Mouse (Mus musculus) heart, adult 2 months (tissue): ENCODE data around the gene Ghr. TPM values are rescaled to one million over a fixed set of nuclear protein-coding genes. Genes with fewer than 3 reads are reported as not detected.

Experiments used
- DNase-seq, 2 experiments: peaks; one replicate each; pipeline ENCODE4 v3.0.0; 2021
- H3K27ac ChIP-seq: fragments of 200-600 bp; 2 replicates; pipeline ENCODE4 v1.8.1; 2022
- H3K27me3 ChIP-seq: fragments of 200-500 bp; 2 replicates; pipeline ENCODE4 v1.6.1; 2012; ENCODE audit warnings: mild to moderate bottlenecking, low read length, inconsistent platforms, mixed read lengths; ENCODE audit not compliant: control insufficient read depth, insufficient read depth
- H3K36me3 ChIP-seq: fragments of 200-500 bp; 2 replicates; pipeline ENCODE4 v1.6.1; 2012; ENCODE audit warnings: low read length, inconsistent platforms; ENCODE audit not compliant: control insufficient read depth, insufficient read depth
- H3K4me1 ChIP-seq: fragments of 200-500 bp; 2 replicates; pipeline ENCODE4 v1.6.1; 2011; ENCODE audit warnings: low read length; ENCODE audit not compliant: control insufficient read depth, insufficient read depth
- H3K4me3 ChIP-seq: fragments of 200-600 bp; 2 replicates; pipeline ENCODE4 v1.8.1; 2022
- H3K79me2 ChIP-seq: fragments of 200-500 bp; replicated peaks from 2 replicates; pipeline ENCODE4 v1.6.1; 2012; ENCODE audit warnings: mild to moderate bottlenecking, inconsistent platforms, low read length, moderate library complexity, mixed read lengths; ENCODE audit not compliant: control insufficient read depth, insufficient read depth
- H3K9ac ChIP-seq: fragments of 200-500 bp; 2 replicates; pipeline ENCODE4 v1.6.1; 2012; ENCODE audit warnings: low read depth, mild to moderate bottlenecking, control low read depth, inconsistent platforms, low read length, mixed read lengths
- CTCF ChIP-seq: fragments of 200-600 bp; IDR thresholded peaks from 2 replicates; pipeline ENCODE4 v1.8.1; 2022; ENCODE audit warnings: antibody characterized with exemption, mild to moderate bottlenecking, moderate library complexity
- EP300 ChIP-seq: fragments of 200-500 bp; IDR thresholded peaks from 2 replicates; pipeline ENCODE4 v1.6.1; 2011; ENCODE audit warnings: low read depth, low read length, control low read depth; ENCODE audit not compliant: insufficient read depth
- POLR2A ChIP-seq: fragments of 200-500 bp; IDR thresholded peaks from 2 replicates; pipeline ENCODE4 v1.6.1; 2011; ENCODE audit warnings: mild to moderate bottlenecking, low read depth, low read length, control low read depth; ENCODE audit not compliant: insufficient read depth
- WGBS: fragments of 180-500 bp; shearing (Covaris S2); methylation state at CpG from one replicate; pipeline ENCODE4 v1.1.7; 2018; 5-methylcytosine and 5-hydroxymethylcytosine counted together
- intact Hi-C: fragments of 180-260 bp; cut with DNase I; formaldehyde crosslinking; loops from one replicate; pipeline ENCODE4 v1.15.1; 2025
- polyA plus RNA-seq: library from polyadenylated mRNA; depleted of rRNA; stranded (reverse); fragments of >200 nt; gene quantifications from 2 replicates; pipeline ENCODE4 v1.2.3, GENCODE M21; 2012
- total RNA-seq, 2 experiments: library from RNA; stranded (reverse); gene quantifications; 2 replicates each; pipeline ENCODE4 v1.2.3; 2021

Gene Ghr
- total and polyA plus RNA-seq, 3 experiments = 46.1 to 161 (median 160) TPM

DNA sequence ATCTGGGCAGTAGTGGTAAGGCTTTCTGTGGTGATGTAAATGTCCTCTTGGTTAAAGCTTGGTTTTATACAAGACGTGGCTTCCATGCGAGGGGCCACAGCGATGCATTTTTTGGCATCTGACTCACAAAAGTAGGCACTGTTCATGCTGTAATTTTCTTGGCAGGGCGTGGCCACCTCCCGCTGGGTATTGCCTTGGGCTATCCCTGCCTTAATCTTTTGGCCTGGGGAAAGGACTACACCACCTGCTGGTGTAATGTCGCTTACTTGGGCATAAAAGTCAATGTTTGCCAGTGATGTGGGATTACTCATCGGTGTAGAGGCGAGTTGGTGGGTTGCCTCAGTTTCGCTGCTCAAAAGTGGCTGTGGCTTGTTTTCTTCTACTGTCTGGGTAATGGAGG lies 263.4 kb downstream of the Ghr start:
- no peaks in the 10 kb centered on the region for H3K4me1 ChIP-seq
- no peaks in the 10 kb centered on the region; the same call in 1 of the 2 replicates for H3K36me3 ChIP-seq
- H3K9ac ChIP-seq = no peak overlapping the region
- 92% methylated on average over 9 of the region's 9 CpGs for WGBS
- no peaks in the 10 kb centered on the region for H3K79me2 ChIP-seq
- intact Hi-C loops = no loop called here
- TF ChIP-seq CTCF = no peak
- TF ChIP-seq EP300 = no peak
- TF ChIP-seq POLR2A = no peak
- no peak overlapping the region for H3K27ac ChIP-seq
- no peak overlapping the region for H3K4me3 ChIP-seq
- H3K27me3 ChIP-seq = no peaks in the 10 kb centered on the region
- DNase-seq = no peak

DNA sequence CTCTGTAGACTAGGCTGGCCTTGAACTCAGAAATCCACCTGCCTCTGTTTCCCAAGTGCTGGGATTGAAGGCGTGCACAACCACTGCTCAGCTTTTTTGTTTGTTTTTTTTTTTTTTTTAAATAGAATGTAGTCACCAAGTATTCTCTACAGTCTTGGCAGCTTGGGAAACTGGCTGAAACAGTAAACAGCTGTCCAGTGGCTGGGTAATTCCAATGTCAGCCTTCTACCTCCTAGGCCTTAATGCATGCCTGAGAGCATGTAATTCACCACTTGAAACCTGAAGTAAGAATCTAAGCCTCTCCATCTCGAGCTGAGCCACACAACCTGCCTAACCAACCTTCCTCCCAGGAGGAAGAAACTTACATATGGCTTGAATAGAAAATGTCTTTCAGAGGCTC lies 266.7 kb downstream of the Ghr start:
- no peak overlapping the region for H3K9ac ChIP-seq
- H3K4me3 ChIP-seq = no peak overlapping the region
- H3K4me1 ChIP-seq = no peaks in the 10 kb centered on the region
- no peaks in the 10 kb centered on the region for H3K79me2 ChIP-seq
- no peak overlapping the region for H3K27ac ChIP-seq
- TF ChIP-seq POLR2A = no peak
- no peak for TF ChIP-seq EP300
- no peak for TF ChIP-seq CTCF
- peaks cover 3% of the 10 kb centered on the region; the same call in 1 of the 2 replicates for H3K36me3 ChIP-seq
- WGBS = 79% methylated on average over 2 of the region's 2 CpGs
- no peak for DNase-seq
- no peaks in the 10 kb centered on the region for H3K27me3 ChIP-seq
- intact Hi-C loops = no loop called here

DNA sequence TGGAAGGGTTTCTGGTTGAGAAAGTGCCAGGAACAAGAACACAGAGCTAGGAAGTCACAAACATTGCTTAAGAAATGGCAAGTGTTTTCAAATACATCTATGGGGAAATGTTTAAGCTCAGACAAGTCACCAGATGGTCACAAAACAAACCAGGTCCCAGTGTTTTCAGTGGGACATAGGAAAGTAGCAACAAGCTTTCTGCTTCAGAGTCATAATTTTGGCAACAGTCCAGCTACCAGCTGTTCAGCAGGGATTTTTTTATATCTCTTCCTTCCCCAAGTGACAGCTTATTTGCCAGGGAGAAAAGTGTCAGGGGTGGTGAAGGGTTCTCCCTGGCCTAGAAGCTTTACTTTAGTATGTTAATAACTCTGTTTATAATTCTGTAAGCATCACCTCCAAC lies 270.4 kb downstream of the Ghr start:
- Histone ChIP-seq H3K9ac (no peak overlapping the region), H3K27ac (no peak overlapping the region), H3K27me3 (no peaks in the 10 kb centered on the region), H3K4me1 (no peaks in the 10 kb centered on the region), H3K36me3 (peaks cover 3% of the 10 kb centered on the region; the same call in 1 of the 2 replicates), H3K79me2 (no peaks in the 10 kb centered on the region), H3K4me3 (no peak overlapping the region)
- TF ChIP-seq POLR2A = no peak
- intact Hi-C loops = no loop called here
- DNase-seq = no peak

DNA sequence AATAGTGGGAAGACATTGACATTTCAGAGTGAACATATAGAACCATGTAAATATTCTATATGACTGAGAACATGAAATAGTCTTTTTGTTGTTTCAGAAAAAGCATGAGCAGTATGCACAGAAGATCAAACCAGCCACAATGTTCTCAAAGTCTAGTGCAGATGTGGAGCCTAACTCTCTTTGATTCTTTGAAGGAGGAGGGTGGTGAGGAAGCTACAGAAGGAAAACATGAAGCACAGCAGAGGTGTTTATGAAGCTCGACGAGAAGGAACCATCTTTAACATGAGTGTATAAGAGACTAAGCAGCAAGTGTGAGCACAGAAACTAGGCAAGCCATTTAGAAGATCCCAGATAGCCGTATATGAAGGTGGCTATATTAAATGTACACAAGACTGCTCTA lies 273.4 kb downstream of the Ghr start:
- H3K4me1 ChIP-seq = no peaks in the 10 kb centered on the region
- H3K27me3 ChIP-seq = no peaks in the 10 kb centered on the region
- DNase-seq = no peak
- intact Hi-C loops = no loop called here
- H3K9ac ChIP-seq = no peak overlapping the region
- no peak overlapping the region for H3K4me3 ChIP-seq
- H3K79me2 ChIP-seq = no peaks in the 10 kb centered on the region
- WGBS = 91% methylated on average over 3 of the region's 3 CpGs
- H3K36me3 ChIP-seq = peaks cover 3% of the 10 kb centered on the region; the same call in 1 of the 2 replicates
- no peak for TF ChIP-seq POLR2A
- TF ChIP-seq EP300 = no peak
- TF ChIP-seq CTCF = no peak
- H3K27ac ChIP-seq = no peak overlapping the region

DNA sequence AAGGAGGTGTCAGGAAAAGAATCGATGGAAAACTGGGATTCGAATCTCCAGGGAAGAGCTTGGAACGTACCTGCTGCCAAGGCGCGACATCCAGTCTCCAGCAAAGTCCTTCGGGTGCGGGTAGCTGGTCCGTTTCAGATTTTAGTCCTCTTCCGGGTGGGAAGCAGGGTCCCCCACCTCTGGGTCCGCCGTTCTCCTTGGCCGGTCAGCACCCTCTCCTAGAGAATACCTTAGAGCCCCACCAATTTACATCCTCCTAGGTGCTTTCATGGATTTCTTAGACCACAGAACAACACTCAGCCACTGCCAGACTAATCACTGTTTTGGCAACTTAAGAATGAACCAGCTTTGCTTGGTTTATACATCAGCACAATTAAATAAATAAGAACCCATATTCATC lies 279.9 kb downstream of the Ghr start, which contains the start of gene Ccdc152:
Gene Ccdc152, minus strand, starts transcription at position 101 of the 400 bp plus-strand sequence.
- TF ChIP-seq CTCF = no peak
- no peak for TF ChIP-seq POLR2A
- TF ChIP-seq EP300 = no peak
- Histone ChIP-seq H3K9ac (no peak within 1 kb of the TSS), H3K27me3 (no peaks in the 10 kb centered on the region), H3K4me3 (no peak within 1 kb of the TSS), H3K4me1 (no peaks in the 10 kb centered on the region), H3K79me2 (no peaks in the 10 kb centered on the region), H3K36me3 (no peaks in the 10 kb centered on the region), H3K27ac (no peak within 1 kb of the TSS)
- 92% methylated on average over 12 of the region's 12 CpGs for WGBS
- intact Hi-C loops = no loop called here
- no peak for DNase-seq

DNA sequence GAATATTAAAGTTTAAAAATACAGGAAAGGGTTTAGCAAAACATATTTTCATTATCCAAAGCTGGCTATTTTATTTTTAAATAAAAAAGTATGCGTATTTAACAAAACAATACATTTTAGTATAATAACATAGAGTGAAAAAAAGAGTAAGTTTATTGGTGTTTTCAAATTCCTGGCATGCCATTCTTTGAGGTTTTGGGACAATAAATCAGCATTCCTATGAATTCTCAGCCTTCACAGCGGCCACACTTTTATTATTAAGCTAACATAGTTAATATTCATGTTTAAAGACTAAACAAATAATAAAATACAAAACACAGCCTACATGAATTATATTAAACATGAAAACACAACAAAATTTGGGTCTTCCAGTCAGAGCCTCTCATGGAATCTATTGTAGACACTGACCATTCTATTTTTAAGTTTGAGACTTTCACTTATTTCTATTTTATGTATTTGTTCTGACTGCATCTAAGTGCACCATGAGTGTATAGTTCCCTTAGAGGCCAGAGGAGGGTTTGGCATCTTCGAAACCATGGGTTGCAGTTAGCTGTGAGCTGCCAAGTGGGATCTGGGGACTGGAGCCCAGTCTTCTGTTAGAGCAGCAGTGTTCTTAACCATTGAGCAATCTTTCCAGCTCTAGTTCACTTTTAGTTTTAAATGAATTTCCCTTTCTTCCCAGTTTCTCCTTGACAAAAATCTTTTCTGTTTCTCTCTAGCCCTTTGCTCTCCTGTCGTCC lies 282.8 kb downstream of the Ghr start:
- 88% methylated on average over 4 of the region's 4 CpGs for WGBS
- intact Hi-C loops = no loop called here
- H3K4me3 ChIP-seq = no peak overlapping the region
- H3K27me3 ChIP-seq = no peaks in the 10 kb centered on the region
- no peaks in the 10 kb centered on the region for H3K36me3 ChIP-seq
- no peak for DNase-seq
- no peaks in the 10 kb centered on the region for H3K79me2 ChIP-seq
- TF ChIP-seq EP300 (no peak), CTCF (no peak), POLR2A (no peak)
- H3K4me1 ChIP-seq = no peaks in the 10 kb centered on the region
- no peak overlapping the region for H3K27ac ChIP-seq
- H3K9ac ChIP-seq = no peak overlapping the region
